Mouse (Mus musculus) hindbrain, postnatal 0 days (tissue): Measurements from ENCODE around the gene Tgfbi. TPM values are rescaled to one million over a fixed set of nuclear protein-coding genes. Genes with fewer than 3 reads are reported as not detected.
A peak's percentile ranks its signal among the peaks of the same experiment; 100 is the strongest.

Experiments used
- ATAC-seq: fragments of 200-750 bp; cut with Nextera tagmentation; 2 replicates; pipeline ENCODE4 v1.8.0; 2017; ENCODE audit warnings: mild to moderate bottlenecking, moderate TSS enrichment, moderate library complexity
- DNase-seq: peaks from one replicate; pipeline ENCODE4 v3.0.0-alpha.2; 2015; ENCODE audit warnings: low spot score
- H3K27ac ChIP-seq: fragments of 300-500 bp; sonication (generic); 2 replicates; pipeline ENCODE4 v1.5.1; 2014; ENCODE audit warnings: mild to moderate bottlenecking
- H3K27me3 ChIP-seq: fragments of 300-500 bp; sonication (generic); 2 replicates; pipeline ENCODE4 v1.6.1; 2014; ENCODE audit warnings: low read length, mixed read lengths; ENCODE audit not compliant: insufficient read depth
- H3K36me3 ChIP-seq: fragments of 300-500 bp; sonication (generic); 2 replicates; pipeline ENCODE4 v1.6.1; 2014; ENCODE audit warnings: low read length, mixed read lengths; ENCODE audit not compliant: insufficient read depth
- H3K4me1 ChIP-seq: fragments of 300-500 bp; sonication (generic); 2 replicates; pipeline ENCODE4 v1.6.1; 2014; ENCODE audit warnings: antibody characterized with exemption, low read length, mixed read lengths; ENCODE audit not compliant: insufficient read depth
- H3K4me2 ChIP-seq: fragments of 300-500 bp; sonication (generic); 2 replicates; pipeline ENCODE4 v1.6.1; 2014; ENCODE audit warnings: low read depth, mild to moderate bottlenecking, low read length, moderate library complexity, mixed read lengths
- H3K4me3 ChIP-seq: fragments of 300-500 bp; sonication (generic); 2 replicates; pipeline ENCODE4 v1.5.1; 2014; ENCODE audit warnings: low read length
- H3K9ac ChIP-seq: fragments of 300-500 bp; sonication (generic); replicated peaks from 2 replicates; pipeline ENCODE4 v1.6.1; 2014; ENCODE audit warnings: mild to moderate bottlenecking, low read length, moderate library complexity, mixed read lengths
- H3K9me3 ChIP-seq: fragments of 300-500 bp; sonication (generic); 2 replicates; pipeline ENCODE4 v1.6.1; 2016; ENCODE audit warnings: low read length, mixed read lengths
- CTCF ChIP-seq: IDR thresholded peaks from 2 replicates; pipeline ENCODE4 v1.5.1; 2016; ENCODE audit warnings: antibody characterized with exemption, control low read depth, low read depth
- WGBS: fragments of 180-500 bp; shearing (Covaris S2); extraction: QIAGEN DNeasy Blood & Tissue Kit; methylation state at CpG from one replicate; pipeline ENCODE4 v1.1.7; 2014; 5-methylcytosine and 5-hydroxymethylcytosine counted together
- polyA plus RNA-seq: library from polyadenylated mRNA; unstranded; fragments of >200 nt; fragmentation: Nextera tagmentation; extraction: Ambion mirVana; gene quantifications from 2 replicates; pipeline ENCODE4 v1.2.1, GENCODE M21; 2015
- total RNA-seq: library from RNA; depleted of rRNA; stranded (reverse); fragments of >200 nt; gene quantifications from 2 replicates; pipeline ENCODE4 v1.2.3, GENCODE M21; 2014

Tgfbi gene
- total and polyA plus RNA-seq, 2 experiments from 2014 or later = 4.9 to 6.2 TPM

- WGBS = 85% methylated on average over 4 of the region's 4 CpGs
- Histone ChIP-seq H3K9me3 (no peaks in the 10 kb centered on the region), H3K4me1 (no peaks in the 10 kb centered on the region)
Observed at GRCm38 (mm10) chr13:56630081-56630480, 20.8 kb downstream of the Tgfbi start.

GRCm38 (mm10) chr13:56630552-56630951, 21.2 kb downstream of the Tgfbi start:
- Histone ChIP-seq H3K27ac (no peak overlapping the region), H3K27me3 (no peaks in the 10 kb centered on the region), H3K4me3 (no peak overlapping the region), H3K4me1 (no peaks in the 10 kb centered on the region), H3K4me2 (no peak overlapping the region), H3K9me3 (no peaks in the 10 kb centered on the region), H3K9ac (no peak overlapping the region), H3K36me3 (no peaks in the 10 kb centered on the region)
- ATAC-seq = no peak
- 51% methylated on average over 6 of the region's 6 CpGs for WGBS
- TF ChIP-seq CTCF = no peak
- no peak for DNase-seq

More at GRCm38 (mm10) chr13:56630081-56630480, 20.8 kb downstream of the Tgfbi start:
- no peaks in the 10 kb centered on the region for H3K36me3 ChIP-seq
- no peak overlapping the region for H3K4me2 ChIP-seq
- no peak overlapping the region for H3K9ac ChIP-seq
- no peak for TF ChIP-seq CTCF
- no peak for ATAC-seq
- H3K4me3 ChIP-seq = no peak overlapping the region
- no peak for DNase-seq
- H3K27me3 ChIP-seq = no peaks in the 10 kb centered on the region
- no peak overlapping the region for H3K27ac ChIP-seq

GRCm38 (mm10) chr13:56631332-56631731, 22.0 kb downstream of the Tgfbi start:
- Histone ChIP-seq H3K4me3 (no peak overlapping the region), H3K4me2 (no peak overlapping the region), H3K9me3 (no peaks in the 10 kb centered on the region), H3K4me1 (no peaks in the 10 kb centered on the region), H3K27me3 (no peaks in the 10 kb centered on the region), H3K36me3 (no peaks in the 10 kb centered on the region), H3K27ac (no peak overlapping the region), H3K9ac (no peak overlapping the region)
- DNase-seq (no peak), ATAC-seq (no peak)
- no peak for TF ChIP-seq CTCF
- 92% methylated on average over 7 of the region's 7 CpGs for WGBS

DNA sequence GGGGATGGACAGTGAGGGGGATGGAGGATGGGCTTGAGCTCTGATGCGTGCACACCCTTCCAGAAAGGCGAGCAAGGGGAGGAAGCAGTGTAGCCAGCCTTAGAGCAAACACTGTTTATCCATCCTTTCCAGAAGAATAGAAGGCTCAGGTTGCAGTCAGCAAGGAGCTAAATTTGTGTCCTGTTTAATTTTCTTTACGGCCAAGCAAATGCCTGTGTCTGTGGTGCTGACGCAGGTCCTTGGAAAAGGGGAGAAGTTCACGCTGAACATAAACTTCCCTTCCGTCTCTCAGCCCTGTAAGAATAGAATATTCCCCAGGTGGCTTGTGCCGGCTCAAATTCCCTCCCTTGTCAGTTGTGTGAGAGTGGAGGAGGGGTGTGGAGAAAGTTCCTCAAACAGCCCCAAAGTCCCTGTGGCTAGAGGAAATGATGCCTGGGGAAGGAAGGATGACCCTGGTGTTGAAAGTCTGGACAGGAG, 24.9 kb downstream of the Tgfbi start:
- Histone ChIP-seq H3K36me3 (no peaks in the 10 kb centered on the region), H3K4me1 (no peaks in the 10 kb centered on the region), H3K9me3 (no peaks in the 10 kb centered on the region), H3K9ac (no peak overlapping the region), H3K27ac (no peak overlapping the region), H3K4me3 (no peak overlapping the region), H3K4me2 (no peak overlapping the region), H3K27me3 (no peaks in the 10 kb centered on the region; the same call in 1 of the 2 replicates)
- no peak for TF ChIP-seq CTCF
- DNase-seq (no peak), ATAC-seq (no peak)
- WGBS = 42% methylated on average over 7 of the region's 7 CpGs

DNA sequence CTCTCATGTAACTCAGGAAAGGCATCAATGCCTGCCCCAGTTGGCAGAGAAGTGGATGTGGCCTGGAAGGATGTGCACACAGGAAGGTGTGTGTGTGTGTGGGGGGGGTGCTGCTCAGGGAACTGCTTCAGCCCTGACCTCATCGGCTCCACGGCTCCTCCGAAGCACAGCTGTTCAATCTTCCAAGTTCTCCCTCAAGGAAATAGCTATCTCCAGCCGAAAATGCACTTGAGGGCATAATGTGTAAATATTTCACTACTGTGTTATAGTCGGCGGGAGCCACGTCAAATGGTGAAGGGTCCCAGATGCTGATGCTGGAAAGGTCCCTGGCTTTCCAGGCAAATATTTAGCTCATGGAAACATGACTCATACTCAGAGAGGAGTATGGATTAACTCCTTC, 25.6 kb downstream of the Tgfbi start:
- Histone ChIP-seq H3K27ac (no peak overlapping the region), H3K9ac (no peak overlapping the region), H3K4me2 (no peak overlapping the region), H3K4me1 (no peaks in the 10 kb centered on the region), H3K4me3 (no peak overlapping the region), H3K27me3 (no peaks in the 10 kb centered on the region; the same call in 1 of the 2 replicates), H3K9me3 (no peaks in the 10 kb centered on the region), H3K36me3 (no peaks in the 10 kb centered on the region)
- DNase-seq (no peak), ATAC-seq (no peak)
- TF ChIP-seq CTCF = no peak
- WGBS = 54% methylated on average over 7 of the region's 7 CpGs

DNA sequence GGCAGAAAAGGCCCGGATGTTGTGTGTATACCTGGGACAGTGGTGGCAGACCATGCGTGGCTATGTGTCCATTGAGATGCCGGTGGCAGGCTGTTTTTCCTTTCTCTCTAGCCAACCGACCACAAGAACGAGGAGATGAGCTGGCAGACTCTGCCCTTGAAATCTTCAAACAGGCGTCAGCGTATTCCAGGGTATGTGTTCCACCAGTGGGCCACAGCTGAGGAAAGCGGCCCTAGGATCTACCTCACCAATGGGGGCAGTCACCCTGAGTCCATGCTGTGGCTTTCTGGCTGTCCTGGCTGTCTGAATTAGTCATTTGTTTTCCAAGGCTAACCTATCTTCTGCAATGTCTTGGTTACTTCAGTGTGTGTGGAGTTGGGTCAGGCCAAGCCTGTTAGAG, 27.7 kb downstream of the Tgfbi start:
- Histone ChIP-seq H3K9me3 (no peaks in the 10 kb centered on the region), H3K27me3 (no peaks in the 10 kb centered on the region; the same call in 1 of the 2 replicates), H3K4me3 (no peak overlapping the region), H3K27ac (no peak overlapping the region), H3K4me2 (no peak overlapping the region), H3K4me1 (no peaks in the 10 kb centered on the region), H3K9ac (no peak overlapping the region), H3K36me3 (no peaks in the 10 kb centered on the region)
- no peak for ATAC-seq
- TF ChIP-seq CTCF = no peak
- 93% methylated on average over 8 of the region's 8 CpGs for WGBS
- no peak for DNase-seq

DNA sequence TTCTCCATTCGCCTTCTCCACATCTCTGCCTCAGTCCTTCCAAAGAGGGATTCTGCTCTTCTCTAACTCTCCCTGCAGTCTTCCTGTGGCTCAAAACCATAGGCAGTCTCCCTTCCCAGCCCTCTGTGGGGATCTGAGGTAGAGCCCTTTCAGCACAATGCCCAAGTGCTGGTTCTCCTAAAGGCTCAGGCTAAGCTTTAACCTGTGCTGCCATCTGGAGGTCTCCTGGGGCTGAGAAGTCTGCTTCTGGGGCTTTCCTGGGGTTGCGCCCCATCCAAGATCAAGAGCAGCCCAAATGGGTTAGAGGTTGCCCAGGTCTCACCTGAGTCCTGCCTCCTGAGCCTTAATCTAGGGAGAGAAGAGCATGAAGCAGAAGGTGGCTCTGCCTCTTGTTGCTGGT, 32.4 kb downstream of the Tgfbi start:
- no peak overlapping the region for H3K9ac ChIP-seq
- no peaks in the 10 kb centered on the region for H3K9me3 ChIP-seq
- H3K4me1 ChIP-seq = no peaks in the 10 kb centered on the region
- no peak overlapping the region for H3K4me2 ChIP-seq
- peak; percentile 42 for TF ChIP-seq CTCF
- peak; percentile 35 for DNase-seq
- no peak overlapping the region for H3K4me3 ChIP-seq
- no peak overlapping the region for H3K27ac ChIP-seq
- no peaks in the 10 kb centered on the region for H3K36me3 ChIP-seq
- no peak for ATAC-seq
- 93% methylated on average over 2 of the region's 2 CpGs for WGBS
- H3K27me3 ChIP-seq = no peaks in the 10 kb centered on the region; the same call in none of the 2 replicates
